Mouse (Mus musculus) gastrocnemius, postnatal 10 days (tissue): ENCODE data around the gene Bmp2k. TPM values are rescaled to one million over a fixed set of nuclear protein-coding genes. Genes with fewer than 3 reads are reported as not detected.

Source experiments
- DNase-seq: peaks from one replicate; pipeline ENCODE4 v3.0.0; 2021; ENCODE audit warnings: mixed read lengths
- long read RNA-seq, 2 experiments: library from polyadenylated mRNA; stranded (forward); transcript quantifications; one replicate each; pipeline ENCODE4 v2.0.0; 2021
- total RNA-seq, 2 experiments: library from RNA; stranded (reverse); gene quantifications; 2 replicates each; pipeline ENCODE4 v1.2.3; 2021

Bmp2k gene
- 10 to 100 TPM; 12.6 to 15.1 TPM for total RNA-seq
- long read RNA-seq, experiment 1, full-length matches to known transcripts: 10 of 14 reads
- long read RNA-seq, experiment 1, partial matches to known transcripts: 1 of 14 reads
- long read RNA-seq, experiment 1, other reads (novel, unspliced or antisense): 3 of 14 reads
- long read RNA-seq, experiment 2, transcript Bmp2k-202 (14 exons, 3,244 nt): major isoform, 5 of 12 reads
- long read RNA-seq, experiment 2, partial matches to known transcripts: 2 of 12 reads
- long read RNA-seq, experiment 2, other reads (novel, unspliced or antisense): 5 of 12 reads

DNA sequence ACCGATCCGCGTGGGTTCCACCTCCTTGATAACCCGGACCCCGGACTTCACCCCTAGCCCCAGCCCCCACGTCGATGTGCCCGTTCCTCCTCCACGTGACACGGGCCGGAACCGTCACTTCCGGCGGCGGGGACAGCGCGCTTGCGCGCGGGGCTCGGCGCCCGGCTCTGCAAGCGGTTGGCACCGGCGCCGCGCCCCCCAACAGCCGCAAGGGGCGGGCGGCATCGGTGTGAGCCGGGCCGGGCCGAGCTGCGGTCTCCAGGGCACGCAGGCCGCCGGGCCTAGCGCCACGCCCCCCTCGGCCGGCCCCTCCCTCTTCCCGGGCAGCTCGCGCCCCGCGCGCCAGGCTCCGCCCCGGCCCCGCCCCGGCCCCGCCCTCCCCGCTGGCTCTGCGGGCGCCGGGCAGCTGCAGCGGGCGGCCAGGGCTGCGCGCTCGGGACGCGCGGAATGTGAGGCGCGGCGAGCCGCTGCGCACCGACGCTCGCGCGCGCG, at the start of gene Bmp2k:
Bmp2k (plus strand) TSS at position 380 of the 492 bp plus-strand sequence.
- peak; percentile 91 for DNase-seq

DNA sequence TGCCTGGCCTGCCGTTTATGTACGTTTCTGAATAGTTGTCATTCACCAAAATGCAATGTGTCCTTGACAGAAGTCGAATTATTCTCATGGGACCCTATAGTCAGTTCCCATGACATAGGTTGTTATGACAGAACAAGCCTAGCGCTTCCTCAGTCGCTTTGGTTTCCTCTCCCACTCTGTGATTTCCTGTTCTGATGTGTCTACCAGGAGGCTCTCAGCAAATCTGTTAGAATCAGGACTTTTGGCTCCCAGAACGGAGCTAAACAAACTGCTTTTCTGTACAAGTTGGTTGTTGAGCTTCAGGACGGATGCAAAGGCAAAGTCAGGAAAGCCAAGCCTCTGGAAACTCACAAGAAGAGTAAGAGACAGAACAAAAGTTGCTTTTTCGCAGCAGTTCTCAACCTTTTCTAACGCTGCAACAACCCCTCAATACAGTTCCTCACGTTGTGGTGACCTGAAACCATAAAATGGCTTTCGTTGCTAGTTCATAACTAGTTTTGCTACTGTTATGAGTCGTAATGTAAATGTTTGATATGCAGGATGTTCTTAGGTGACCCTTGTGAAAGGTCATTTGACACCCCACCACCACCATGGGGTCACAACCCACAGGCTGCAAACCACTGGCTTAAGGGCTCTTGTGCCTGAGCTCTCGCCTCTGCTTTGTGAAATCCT, 48.5 kb upstream of the Bmp2k start:
- DNase-seq: no peak

DNA sequence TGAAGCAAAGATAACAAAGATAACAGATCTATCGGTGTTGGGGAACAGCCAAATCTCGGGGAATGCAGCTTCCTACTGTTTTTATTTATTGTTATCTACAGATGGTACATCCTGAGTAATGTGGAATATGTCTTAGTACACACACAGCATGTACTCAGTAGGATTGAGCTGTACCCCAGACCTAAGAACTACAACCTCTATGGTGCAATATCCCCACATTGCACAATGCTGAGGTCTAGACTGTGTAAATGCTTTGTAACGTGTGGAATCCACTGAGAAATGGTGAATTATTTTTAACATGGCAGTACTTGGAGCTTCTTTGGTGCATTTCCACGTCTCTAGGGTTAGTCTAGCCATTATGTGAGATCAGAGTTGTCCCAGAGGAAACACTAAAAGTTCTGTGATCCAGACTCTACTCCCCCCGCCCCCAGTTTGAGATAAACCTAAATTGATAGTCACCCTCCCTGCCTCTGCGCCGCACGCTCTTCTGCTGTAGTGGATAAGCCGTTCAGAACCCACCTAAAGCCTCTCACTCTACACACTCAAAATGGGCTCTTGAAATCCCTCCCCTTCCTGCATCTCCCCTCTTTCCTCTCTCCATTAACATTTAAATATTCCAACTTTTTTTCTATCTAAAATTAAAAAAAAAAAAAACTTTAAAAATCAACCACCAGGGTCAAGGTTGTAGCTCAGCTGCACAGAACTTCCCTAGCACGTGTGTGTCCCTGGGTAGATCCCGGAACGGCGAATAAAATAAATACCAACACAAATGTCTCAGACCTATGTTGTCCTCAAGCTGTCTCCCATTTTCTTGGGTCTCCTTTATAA, 47.4 kb upstream of the Bmp2k start:
- DNase-seq: no peak

DNA sequence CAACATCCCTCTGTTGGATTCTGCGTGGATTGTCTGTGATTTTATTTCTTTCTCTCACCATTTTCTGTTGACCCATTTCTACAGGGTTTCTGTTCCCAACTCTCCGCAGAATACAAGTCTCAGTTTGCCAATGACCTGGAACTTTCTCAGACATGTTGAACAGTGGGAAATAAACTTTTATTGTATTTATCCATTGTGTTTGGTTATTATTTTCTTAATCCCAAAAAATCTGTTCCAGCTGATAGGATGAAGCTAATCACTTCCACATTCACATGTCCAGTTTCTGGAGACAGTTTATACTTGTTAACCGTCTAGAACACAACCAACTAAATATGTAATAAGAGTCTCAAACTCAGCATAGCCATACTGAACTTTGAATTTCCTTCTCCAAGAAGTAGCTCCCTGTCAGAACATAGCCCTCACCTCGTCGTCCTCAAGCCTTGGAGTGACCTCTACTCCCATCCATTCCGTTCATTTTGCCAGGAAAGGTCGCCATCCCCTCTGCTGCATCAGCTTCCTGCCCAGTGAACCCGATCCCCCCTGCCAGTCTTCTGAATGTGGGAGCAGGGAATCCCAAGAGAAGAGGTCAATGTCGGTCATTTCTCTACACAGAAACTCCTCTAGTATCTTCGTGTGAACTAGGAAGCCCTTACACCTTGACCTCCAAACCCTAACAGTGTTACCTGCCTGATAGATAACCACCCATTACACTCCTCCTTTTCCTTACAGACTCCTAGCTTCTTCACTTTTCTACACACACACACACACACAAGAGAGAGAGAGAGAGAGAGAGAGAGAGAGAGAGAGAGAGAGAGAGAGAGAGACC, 46.6 kb upstream of the Bmp2k start:
- no peak for DNase-seq

DNA sequence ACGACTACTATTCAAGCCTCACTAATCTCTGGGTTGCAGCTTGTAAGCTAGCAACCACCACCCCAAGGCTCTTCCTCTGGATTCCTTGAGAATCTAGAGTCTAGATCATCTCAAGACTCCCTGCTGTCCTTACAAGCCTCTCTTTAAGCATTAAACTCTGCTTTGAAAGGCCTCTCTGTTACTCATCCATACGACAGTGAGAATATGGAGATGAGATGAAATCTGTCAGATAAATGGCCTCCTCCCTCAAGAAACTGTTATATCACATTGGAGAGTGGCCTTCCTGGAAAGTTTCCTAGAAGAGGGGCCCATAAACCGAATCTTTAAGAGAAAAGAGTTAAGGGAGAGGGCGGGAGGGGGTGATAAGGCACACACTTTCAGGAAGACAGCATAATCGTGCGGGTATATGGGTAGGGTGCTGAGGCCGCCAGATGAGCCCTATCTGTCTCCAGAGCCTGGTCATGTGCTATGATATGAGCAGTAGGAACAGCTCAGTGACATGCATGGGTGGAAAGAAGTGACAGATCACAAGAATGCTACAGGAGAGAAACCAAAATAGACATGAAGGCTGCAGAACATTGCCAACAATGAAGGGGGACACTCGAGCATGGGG, 45.9 kb upstream of the Bmp2k start:
- DNase-seq: no peak

DNA sequence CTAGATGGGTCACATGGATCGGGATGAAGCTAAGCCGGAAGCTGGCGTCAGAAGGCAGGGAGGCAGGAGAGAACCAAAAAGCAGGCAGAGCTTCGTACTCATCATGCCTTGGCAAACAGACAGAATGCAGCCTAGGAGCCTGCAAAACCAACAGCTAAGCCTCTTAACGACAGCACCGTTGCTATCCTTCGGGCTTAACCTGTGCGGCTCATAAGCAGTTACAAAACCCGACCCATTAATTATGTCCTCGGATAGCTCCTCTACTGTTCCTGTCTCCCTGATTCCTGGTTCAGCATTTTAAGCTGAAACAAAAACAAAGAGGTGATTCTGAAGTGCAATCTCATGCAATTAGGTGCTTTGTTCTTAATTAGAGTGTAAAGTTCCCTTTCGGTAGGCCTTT, 43.4 kb upstream of the Bmp2k start:
- DNase-seq: no peak

DNA sequence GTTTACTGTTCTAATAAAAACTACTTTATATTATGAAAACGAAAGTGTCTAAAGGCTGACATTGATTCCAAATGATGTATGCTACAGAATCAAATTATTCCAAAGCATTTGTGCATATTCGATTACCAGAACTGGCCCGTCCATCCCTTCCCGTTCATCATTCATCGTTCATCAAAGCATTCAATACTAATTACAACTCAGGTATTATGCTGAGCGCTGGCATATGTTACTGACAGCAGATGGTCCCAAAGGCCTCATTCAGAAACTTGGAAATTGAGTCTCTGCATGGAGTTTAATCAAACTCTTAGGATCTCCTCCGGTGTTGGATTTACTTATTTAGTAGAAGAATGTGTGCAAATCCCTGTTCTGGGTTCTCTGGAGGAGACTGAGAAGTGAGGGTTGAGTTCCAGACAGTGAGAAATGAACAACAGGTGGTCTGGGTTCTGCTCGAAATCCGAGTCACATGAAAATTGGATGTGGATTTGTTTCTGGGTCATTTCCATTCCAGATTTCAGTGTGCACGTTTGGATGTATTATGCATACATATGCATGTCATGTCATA, 42.9 kb upstream of the Bmp2k start:
- no peak for DNase-seq

DNA sequence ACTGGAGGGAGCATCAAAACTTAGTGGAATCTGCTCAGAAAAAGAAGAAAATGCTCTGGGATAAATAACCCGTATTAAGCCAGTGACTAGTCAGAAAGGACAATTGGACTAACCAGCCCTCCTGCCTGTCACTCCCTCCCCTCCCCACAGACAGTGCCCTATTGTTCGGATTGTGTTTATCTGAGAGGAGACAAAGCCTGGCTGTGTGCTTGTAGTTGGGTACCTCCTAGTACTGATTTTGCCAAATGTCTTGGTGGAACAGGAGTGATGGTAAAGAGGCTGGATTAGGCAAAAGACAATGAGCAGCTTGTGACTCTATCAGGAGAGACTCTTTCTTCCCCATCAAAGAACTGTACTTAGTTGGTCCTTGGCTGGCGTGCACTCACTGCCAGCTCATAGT, 40.6 kb upstream of the Bmp2k start:
- no peak for DNase-seq

DNA sequence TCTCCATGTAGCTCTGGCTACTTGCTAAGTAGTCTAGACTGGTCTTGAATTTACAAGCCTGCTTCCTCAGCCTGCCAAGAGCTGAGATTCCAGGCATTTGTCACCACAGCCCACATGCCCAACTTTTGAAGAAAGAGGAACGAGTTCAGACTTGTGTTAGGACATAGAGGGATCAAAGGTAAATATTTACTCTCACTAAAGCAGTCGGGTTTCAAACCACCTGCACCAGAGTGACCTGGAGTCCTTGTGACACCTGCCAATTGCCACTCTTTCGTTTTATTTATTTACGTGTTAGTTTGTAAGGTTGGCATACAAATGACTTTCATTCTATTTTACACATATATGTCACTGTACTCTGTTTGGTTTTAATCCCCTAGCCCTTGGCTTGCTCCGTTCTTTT, 36.4 kb upstream of the Bmp2k start:
- no peak for DNase-seq

DNA sequence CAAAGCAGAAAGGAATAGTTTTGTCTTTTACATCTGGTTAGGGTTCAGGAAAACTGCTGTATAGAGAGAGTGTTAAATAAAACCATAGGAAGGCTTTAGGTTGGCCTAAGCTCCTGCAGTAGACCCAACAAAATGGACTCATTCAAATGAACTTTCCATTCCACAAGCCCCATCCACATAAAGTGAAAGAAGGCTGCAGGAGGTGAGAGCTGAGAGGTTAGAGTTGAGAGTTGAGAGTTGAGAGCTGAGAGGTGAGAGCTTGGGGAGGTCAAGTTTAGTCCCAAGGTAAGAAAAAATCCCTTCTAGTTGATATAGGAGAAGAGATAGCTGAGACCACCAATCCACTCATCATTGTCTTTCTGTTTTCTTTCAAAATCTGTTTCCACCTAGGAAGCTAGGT, 35.6 kb upstream of the Bmp2k start:
- no peak for DNase-seq

DNA sequence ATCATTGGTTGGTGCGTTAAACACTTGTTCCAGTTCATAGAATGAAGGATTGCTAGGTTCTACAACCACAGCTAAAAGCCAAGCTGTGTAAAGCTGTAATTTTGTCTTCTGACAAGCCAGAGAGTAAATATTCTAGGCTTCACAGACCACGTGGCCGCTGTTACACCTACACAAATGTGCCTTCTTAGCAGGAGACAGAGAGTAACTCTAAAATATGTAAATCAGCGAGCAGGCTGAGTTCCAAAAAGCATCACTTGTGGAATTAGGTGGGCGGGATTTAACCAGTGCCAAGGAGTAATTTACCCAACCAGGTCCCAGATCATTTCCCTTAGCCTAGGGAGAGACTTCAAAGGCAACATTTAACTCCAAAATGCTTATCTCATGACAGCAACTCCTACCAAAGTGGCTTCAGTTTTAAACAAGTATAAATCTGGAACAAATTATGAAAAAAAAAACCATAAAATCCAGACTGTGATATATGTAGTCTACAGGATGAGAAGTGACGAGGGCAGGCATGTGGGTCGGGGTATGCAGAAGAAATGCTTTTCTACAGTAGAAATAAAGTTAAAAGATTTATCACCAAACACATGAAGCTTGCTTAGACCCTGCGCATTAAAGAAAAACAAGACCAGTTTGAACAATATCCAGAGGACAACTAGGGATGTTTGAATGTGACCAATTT, 35.1 kb upstream of the Bmp2k start:
- DNase-seq: no peak

DNA sequence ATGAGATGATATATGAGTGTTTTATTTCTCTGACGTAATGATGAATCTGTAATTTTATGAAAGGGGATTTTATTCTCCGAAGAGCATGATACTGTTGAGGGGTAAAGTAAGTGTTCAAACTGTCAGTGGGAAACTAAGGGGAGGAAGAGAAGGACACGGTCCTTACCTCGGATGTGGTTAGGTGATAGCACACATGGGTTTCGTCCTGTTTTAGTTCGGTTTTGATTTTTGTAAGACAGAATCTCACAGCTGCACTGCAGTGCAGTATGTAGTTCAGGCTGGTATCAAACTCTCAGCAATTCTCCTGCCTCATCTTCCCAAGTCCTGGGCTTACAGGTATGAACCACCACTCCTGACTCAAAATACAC, 34.6 kb upstream of the Bmp2k start:
- DNase-seq: no peak

DNA sequence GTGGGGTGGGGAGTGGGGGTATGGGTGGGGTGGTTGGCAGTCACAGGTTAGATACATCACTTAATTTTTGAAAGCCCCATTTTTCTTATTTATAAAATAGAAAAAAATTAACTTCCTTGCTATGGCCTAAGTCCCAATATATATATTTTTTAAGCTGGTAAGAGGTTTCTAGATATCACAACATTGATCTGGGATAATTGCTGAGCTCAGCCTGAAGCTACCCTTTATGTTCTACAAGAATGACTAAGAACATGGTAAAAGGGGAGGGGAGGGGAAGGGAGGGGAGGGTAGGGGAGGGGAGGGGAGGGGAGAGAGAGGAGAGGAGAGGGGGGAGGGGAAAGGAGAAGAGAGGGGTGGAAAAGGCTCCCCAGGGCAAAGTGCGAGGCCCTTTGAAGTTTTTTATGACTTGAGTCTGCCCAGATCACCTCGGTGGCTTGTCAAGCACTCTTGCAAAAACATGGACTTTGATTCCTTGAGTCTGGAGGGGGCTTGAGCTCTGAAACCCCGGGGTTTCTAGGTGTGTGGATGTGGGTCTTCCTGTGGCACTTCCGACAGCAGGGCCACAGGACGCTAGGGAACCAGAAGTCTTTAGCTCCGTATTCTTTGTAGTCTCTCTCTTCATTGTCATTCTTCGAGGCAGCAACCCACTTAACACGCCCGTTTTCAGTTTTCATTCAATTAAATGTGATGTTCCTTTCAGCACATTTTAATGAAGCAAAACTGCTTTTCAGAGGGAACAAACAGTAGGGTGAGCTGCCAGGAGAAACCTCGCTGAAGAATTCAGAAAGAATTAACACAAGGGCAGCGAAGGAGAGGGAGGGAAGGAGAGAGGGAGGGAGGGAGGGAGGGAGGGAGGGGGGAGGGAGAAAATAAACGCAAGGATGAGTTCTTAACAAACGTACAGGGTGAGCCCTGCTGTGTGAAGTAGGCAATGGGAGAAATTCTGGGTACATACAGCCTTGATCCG, 33.1 kb upstream of the Bmp2k start:
- DNase-seq: no peak

DNA sequence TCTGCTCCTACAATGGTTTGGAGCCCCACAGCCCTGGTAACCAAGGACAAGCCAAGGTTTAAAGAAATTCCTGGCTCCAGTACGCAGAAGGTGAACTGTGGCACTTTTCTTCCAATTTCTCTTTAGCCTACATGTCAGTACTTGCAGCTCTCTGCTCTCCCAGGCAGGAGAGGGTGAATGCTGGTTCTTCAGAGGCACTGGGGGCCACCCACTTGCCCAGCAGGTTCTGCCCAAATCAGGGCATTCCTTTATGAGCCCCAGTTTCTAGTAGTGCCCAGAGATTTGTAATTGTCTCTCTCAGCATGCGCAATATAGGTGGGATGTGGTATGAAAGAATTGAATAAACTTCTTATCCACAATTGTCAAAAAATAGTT, 32.5 kb upstream of the Bmp2k start:
- no peak for DNase-seq

DNA sequence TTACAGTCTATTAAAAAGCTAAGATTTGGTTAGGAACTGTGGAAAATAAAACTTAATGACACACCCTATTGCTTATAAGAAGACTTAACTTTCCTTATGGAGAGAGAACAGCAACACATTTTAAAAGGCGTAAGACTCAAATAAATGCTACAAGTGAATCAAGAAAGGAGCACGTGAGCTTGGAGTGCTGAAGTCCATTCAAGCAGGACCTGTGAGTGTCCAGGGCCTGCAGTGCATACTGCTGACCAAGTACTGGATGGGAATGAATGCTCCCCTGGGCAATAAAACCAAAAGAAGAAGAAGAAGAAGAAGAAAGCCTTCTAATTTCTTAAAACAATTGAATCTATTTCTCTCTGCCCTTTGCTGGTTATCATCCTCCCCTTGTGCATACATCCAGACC, 32.0 kb upstream of the Bmp2k start:
- no peak for DNase-seq

DNA sequence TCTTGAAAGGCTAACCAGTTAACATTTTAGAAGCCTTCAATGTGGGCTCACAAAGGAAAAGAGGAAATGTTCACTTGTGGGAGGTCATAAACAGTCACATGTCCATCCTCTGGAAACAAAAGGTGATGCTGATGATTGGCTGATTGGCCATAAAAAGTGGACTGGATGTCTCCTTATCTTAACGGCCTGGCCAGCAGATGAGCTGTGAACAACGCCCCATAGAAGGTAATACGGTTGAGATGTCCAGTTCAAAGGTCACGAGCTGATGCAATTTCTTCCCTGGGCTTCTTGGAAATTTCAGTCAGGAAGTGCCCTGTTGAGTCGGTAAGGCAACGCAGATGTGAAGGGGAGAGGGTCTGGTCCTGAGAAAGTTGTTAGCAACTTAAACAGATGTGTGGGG, 28.9 kb upstream of the Bmp2k start:
- no peak for DNase-seq

DNA sequence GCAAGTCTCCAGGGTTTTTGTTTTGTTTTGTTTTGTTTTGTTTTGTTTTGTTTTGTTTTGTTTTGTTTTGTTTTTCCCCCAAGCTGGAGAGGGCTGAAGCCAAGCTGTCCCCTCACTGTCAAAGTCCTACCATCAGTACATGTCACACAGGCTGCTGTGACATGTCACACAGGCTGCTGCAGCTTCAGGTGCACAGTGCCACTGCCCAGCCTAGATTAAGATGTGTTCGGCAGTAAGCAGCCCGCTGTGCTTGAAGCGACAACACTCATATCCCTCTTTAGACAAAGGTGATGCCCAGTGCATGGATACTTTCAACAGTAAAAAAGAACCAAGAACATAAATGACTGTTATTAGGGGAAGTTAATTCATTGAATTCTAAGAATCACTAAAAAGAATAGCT, 28.5 kb upstream of the Bmp2k start:
- no peak for DNase-seq

DNA sequence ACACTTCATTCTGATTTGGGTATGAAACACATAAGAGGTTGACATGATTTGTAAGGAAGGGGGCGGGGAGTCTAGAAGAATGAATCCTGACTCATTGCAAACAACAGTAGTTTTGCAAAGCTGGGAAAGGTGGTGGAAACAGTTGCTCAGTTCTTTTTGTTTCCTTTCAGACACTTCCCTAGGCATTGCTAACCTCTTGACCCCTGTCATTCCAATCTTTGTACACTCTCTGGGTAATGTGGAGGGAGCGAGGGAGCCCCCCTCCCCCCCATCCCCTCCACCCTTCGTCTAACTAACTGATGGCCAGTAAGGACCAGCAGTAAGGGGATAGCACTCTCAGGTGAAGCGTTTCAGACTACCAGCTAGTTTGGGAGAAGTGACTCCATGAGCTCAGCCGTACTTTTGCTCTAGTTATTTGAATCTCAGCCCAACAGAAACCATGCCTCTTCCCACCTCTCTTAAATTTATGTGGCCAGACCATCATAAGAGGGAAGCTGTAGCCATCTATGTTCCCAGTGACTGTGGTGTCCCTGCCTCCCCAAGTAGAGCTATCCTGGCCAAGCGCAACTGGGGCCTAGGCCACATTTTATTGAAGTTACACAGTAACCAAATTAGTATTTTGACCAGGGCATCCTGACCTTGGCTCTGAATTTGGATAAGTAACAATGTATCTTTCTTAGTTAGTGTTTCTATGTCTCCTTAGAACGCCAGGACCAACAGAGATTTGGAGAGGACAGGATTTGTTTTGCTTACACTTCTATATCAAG, 27.6 kb upstream of the Bmp2k start:
- DNase-seq: no peak

DNA sequence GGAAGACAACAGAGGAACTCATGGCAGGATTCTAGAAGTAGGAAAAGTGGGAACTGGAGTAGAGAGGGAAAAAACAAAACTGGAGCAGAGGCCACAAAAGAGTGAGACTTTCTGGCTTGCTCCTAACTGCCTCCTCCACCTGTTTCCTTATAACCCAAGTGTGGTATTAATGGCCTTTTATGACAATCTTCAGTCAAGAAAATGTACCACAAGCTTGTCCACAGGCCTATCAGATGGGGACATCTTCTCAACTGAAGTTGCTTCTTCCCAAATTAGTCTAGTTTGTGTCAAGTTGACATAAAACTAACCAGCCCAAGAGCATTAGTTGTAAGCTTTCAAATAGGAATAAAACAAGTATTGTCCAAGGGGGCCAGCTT, 27.0 kb upstream of the Bmp2k start:
- DNase-seq: no peak
